Mouse (Mus musculus) kidney, adult 2 months (tissue): Measurements from ENCODE around the gene Abcg2. TPM values are rescaled to one million over a fixed set of nuclear protein-coding genes. Genes with fewer than 3 reads are reported as not detected.

ENCODE experiments used
- DNase-seq: peaks from one replicate; pipeline ENCODE4 v3.0.0; 2021
- H3K27ac ChIP-seq: fragments of 200-500 bp; 2 replicates; pipeline ENCODE4 v1.5.1; 2012; ENCODE audit warnings: low read depth, low read length, control low read depth, inconsistent platforms; ENCODE audit not compliant: insufficient read depth
- H3K27me3 ChIP-seq: fragments of 200-500 bp; replicated peaks from 2 replicates; pipeline ENCODE4 v1.6.1; 2012; ENCODE audit warnings: mild to moderate bottlenecking, moderate library complexity, low read length, inconsistent platforms; ENCODE audit not compliant: control insufficient read depth, insufficient read depth
- H3K36me3 ChIP-seq: fragments of 200-500 bp; 2 replicates; pipeline ENCODE4 v1.6.1; 2012; ENCODE audit warnings: mild to moderate bottlenecking, moderate library complexity, low read length, inconsistent platforms; ENCODE audit not compliant: control insufficient read depth, insufficient read depth
- H3K4me1 ChIP-seq: fragments of 200-500 bp; 2 replicates; pipeline ENCODE4 v1.6.1; 2011; ENCODE audit warnings: low read length; ENCODE audit not compliant: control insufficient read depth, insufficient read depth
- H3K4me3 ChIP-seq: fragments of 200-500 bp; 2 replicates; pipeline ENCODE4 v1.5.1; 2011; ENCODE audit warnings: mild to moderate bottlenecking, low read depth, low read length, control low read depth; ENCODE audit not compliant: insufficient read depth
- CTCF ChIP-seq: fragments of 200-500 bp; conservative IDR thresholded peaks from 2 replicates; pipeline ENCODE4 v1.5.1; 2011; ENCODE audit warnings: low read depth, mild to moderate bottlenecking, control low read depth, low read length, moderate library complexity, mixed read lengths; ENCODE audit not compliant: insufficient read depth, insufficient read length
- POLR2A ChIP-seq: fragments of 200-500 bp; IDR thresholded peaks from one replicate; pipeline ENCODE4 v1.6.1; 2011; ENCODE audit warnings: low read depth, low read length, control low read depth
- WGBS: fragments of 180-500 bp; shearing (Covaris S2); methylation state at CpG from one replicate; pipeline ENCODE4 v1.1.7; 2018; 5-methylcytosine and 5-hydroxymethylcytosine counted together
- polyA plus RNA-seq: library from polyadenylated mRNA; depleted of rRNA; stranded (reverse); fragments of >200 nt; gene quantifications from 2 replicates; pipeline ENCODE4 v1.2.3, GENCODE M21; 2012; rRNA removed

The Abcg2 gene
- polyA plus RNA-seq, 1 experiment = 181 TPM

- H3K36me3 ChIP-seq = no peaks in the 10 kb centered on the region
- no peak overlapping the region for H3K4me3 ChIP-seq
- no peaks in the 10 kb centered on the region for H3K27me3 ChIP-seq
- no peak overlapping the region for H3K27ac ChIP-seq
- 90% methylated on average over 2 of the region's 2 CpGs for WGBS
- no peak for DNase-seq
- TF ChIP-seq CTCF = no peak
- TF ChIP-seq POLR2A = no peak
- H3K4me1 ChIP-seq = no peaks in the 10 kb centered on the region
Measured at GRCm38 (mm10) chr6:58733851-58734250, 149.5 kb downstream of the Abcg2 start.

DNA sequence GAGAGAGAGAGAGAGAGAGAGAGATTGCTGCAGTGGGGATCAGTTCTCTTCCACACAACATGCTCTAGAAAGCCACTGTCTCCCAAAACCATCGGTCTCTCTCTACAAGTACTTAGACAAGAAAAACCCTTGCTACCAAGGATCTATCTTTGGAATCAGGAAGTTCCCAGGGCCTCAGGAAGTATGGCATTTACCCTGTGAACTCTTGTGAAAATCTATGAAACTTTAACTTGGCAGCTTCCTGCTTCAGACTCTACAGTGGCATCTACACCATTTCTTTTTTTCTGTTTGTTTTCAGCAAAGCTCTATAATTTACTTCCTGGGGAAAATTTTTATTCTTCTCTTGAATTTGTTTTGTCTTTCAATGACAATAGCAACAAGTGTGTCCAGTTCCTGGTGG lies 150.8 kb downstream of the Abcg2 start:
- TF ChIP-seq CTCF = no peak
- TF ChIP-seq POLR2A = no peak
- 50% methylated on average over 1 of the region's 1 CpGs for WGBS
- Histone ChIP-seq H3K27me3 (no peaks in the 10 kb centered on the region), H3K4me1 (no peaks in the 10 kb centered on the region), H3K27ac (peak overlapping the region; percentile 23; the same call in 1 of the 2 replicates), H3K36me3 (no peaks in the 10 kb centered on the region), H3K4me3 (no peak overlapping the region)
- DNase-seq = peak; percentile 20

Other genes with a start within 250 kb of the Abcg2 start
- gene Vmn1r30, start 141.1 kb upstream of the Abcg2 start, polyA plus RNA-seq = not detected in 2 replicates
- gene Vmn1r31, start 109.2 kb upstream of the Abcg2 start, polyA plus RNA-seq = not detected in 2 replicates
- gene Herc3, start 246.9 kb downstream of the Abcg2 start, polyA plus RNA-seq = 28.9 and 31.1 TPM in 2 replicates